Mouse (Mus musculus): ENCODE measurements around the gene Rraga.

Gene Rraga

GRCm38 (mm10) chr4:86575283-86575983 lies at the start of gene Rraga:
TSS of gene Rraga (plus strand) at chr4:86575668.
- peak; percentile 95 to 96 for DNase-seq (ENCODE audit: low spot score in 2 of 2)

- DNase-seq (ENCODE audit: low spot score in 2 of 2), result no peak
Observed at GRCm38 (mm10) chr4:86527162-86528136, 48.0 kb upstream of the Rraga start.

GRCm38 (mm10) chr4:86529161-86529560 lies 46.3 kb upstream of the Rraga start:
- DNase-seq (ENCODE audit: low spot score in 2 of 2), result no peak

- DNase-seq (ENCODE audit: low spot score in 2 of 2), result no peak
Observed at GRCm38 (mm10) chr4:86533406-86534090, 41.9 kb upstream of the Rraga start.

- no peak for DNase-seq (ENCODE audit: low spot score in 2 of 2)
Observed at GRCm38 (mm10) chr4:86534091-86534481, 41.4 kb upstream of the Rraga start.

GRCm38 (mm10) chr4:86537972-86538371 lies 37.5 kb upstream of the Rraga start:
- DNase-seq (ENCODE audit: low spot score in 2 of 2), result peak; percentile 7 to 9

GRCm38 (mm10) chr4:86538936-86539335 lies 36.5 kb upstream of the Rraga start:
- no peak for DNase-seq (ENCODE audit: low spot score in 2 of 2)

GRCm38 (mm10) chr4:86541573-86541972 lies 33.9 kb upstream of the Rraga start:
- no peak for DNase-seq (ENCODE audit: low spot score in 2 of 2)

- no peak for DNase-seq (ENCODE audit: low spot score in 2 of 2)
Observed at GRCm38 (mm10) chr4:86543999-86544398, 31.5 kb upstream of the Rraga start.

GRCm38 (mm10) chr4:86545615-86546014 lies 29.9 kb upstream of the Rraga start:
- no peak for DNase-seq (ENCODE audit: low spot score in 2 of 2)

GRCm38 (mm10) chr4:86548332-86548731 lies 27.1 kb upstream of the Rraga start:
- DNase-seq (ENCODE audit: low spot score in 2 of 2), result no peak

- DNase-seq (ENCODE audit: low spot score in 2 of 2), result no peak
Observed at GRCm38 (mm10) chr4:86555035-86555707, 20.3 kb upstream of the Rraga start.

- no peak for DNase-seq (ENCODE audit: low spot score in 2 of 2)
Observed at GRCm38 (mm10) chr4:86557371-86557770, 18.1 kb upstream of the Rraga start.

GRCm38 (mm10) chr4:86558228-86558627 lies 17.2 kb upstream of the Rraga start, which contains the start of gene Saxo1:
TSS of gene Saxo1 (minus strand) at chr4:86558328.
- no peak for DNase-seq (ENCODE audit: low spot score in 2 of 2)

GRCm38 (mm10) chr4:86559006-86559405 lies 16.5 kb upstream of the Rraga start:
- no peak for DNase-seq (ENCODE audit: low spot score in 2 of 2)

GRCm38 (mm10) chr4:86561061-86561460 lies 14.4 kb upstream of the Rraga start:
- no peak for DNase-seq (ENCODE audit: low spot score in 2 of 2)

- DNase-seq (ENCODE audit: low spot score in 2 of 2), result no peak
Observed at GRCm38 (mm10) chr4:86574939-86575282, 557 bp upstream of the Rraga start.

- DNase-seq (ENCODE audit: low spot score in 2 of 2), result no peak
Observed at GRCm38 (mm10) chr4:86576120-86576541, 663 bp downstream of the Rraga start.

GRCm38 (mm10) chr4:86576630-86577225 lies 1.3 kb downstream of the Rraga start:
- DNase-seq (ENCODE audit: low spot score in 2 of 2), result no peak

GRCm38 (mm10) chr4:86580056-86580455 lies 4.6 kb downstream of the Rraga start:
- peak; percentile 50 to 60 for DNase-seq (ENCODE audit: low spot score in 2 of 2)

- peak; percentile 29 to 47 for DNase-seq (ENCODE audit: low spot score in 2 of 2)
Observed at GRCm38 (mm10) chr4:86580591-86580990, 5.1 kb downstream of the Rraga start.
